Mouse (Mus musculus) heart, embryonic 13.5 days (tissue): Measurements from ENCODE around the gene Adgrl3. TPM values are rescaled to one million over a fixed set of nuclear protein-coding genes. Genes with fewer than 3 reads are reported as not detected.

ENCODE experiments used
- ATAC-seq: fragments of 200-750 bp; cut with Nextera tagmentation; 2 replicates; pipeline ENCODE4 v1.8.0; 2017; ENCODE audit warnings: moderate TSS enrichment; ENCODE audit not compliant: insufficient number of reproducible peaks, low FRiP score, low TSS enrichment; ENCODE audit errors: extremely low read depth
- H3K27ac ChIP-seq: fragments of 300-500 bp; sonication (generic); replicated peaks from 2 replicates; pipeline ENCODE4 v1.5.1; 2015; ENCODE audit warnings: moderate library complexity, mild to moderate bottlenecking, inconsistent platforms
- H3K27me3 ChIP-seq: fragments of 300-500 bp; sonication (generic); replicated peaks from 2 replicates; pipeline ENCODE4 v1.6.1; 2015; ENCODE audit warnings: mild to moderate bottlenecking, inconsistent platforms
- H3K36me3 ChIP-seq: fragments of 300-500 bp; sonication (generic); 2 replicates; pipeline ENCODE4 v1.6.1; 2015; ENCODE audit warnings: mild to moderate bottlenecking, inconsistent platforms
- H3K4me1 ChIP-seq: fragments of 300-500 bp; sonication (generic); 2 replicates; pipeline ENCODE4 v1.6.1; 2015; ENCODE audit warnings: inconsistent platforms
- H3K4me2 ChIP-seq: fragments of 300-500 bp; sonication (generic); 2 replicates; pipeline ENCODE4 v1.6.1; 2015; ENCODE audit warnings: inconsistent platforms, mild to moderate bottlenecking, moderate library complexity
- H3K4me3 ChIP-seq: fragments of 300-500 bp; sonication (generic); 2 replicates; pipeline ENCODE4 v1.5.1; 2015; ENCODE audit warnings: moderate library complexity, mild to moderate bottlenecking, inconsistent platforms
- H3K9ac ChIP-seq: fragments of 300-500 bp; sonication (generic); 2 replicates; pipeline ENCODE4 v1.6.1; 2015; ENCODE audit warnings: inconsistent platforms, mild to moderate bottlenecking, moderate library complexity
- H3K9me3 ChIP-seq: fragments of 300-500 bp; sonication (generic); 2 replicates; pipeline ENCODE4 v1.6.1; 2016; ENCODE audit warnings: inconsistent platforms
- WGBS: fragments of 180-500 bp; shearing (Covaris S2); methylation state at CpG from one replicate; pipeline ENCODE4 v1.1.7; 2015; ENCODE audit warnings: mixed read lengths; 5-methylcytosine and 5-hydroxymethylcytosine counted together
- microRNA-seq: library from miRNA; unstranded; fragments of <30 nt; microRNA quantifications from one replicate; pipeline ENCODE4, GENCODE M21; 2016
- polyA plus RNA-seq: library from polyadenylated mRNA; unstranded; fragments of >200 nt; fragmentation: Nextera tagmentation; extraction: Ambion mirVana; gene quantifications from 2 replicates; pipeline ENCODE4 v1.2.1, GENCODE M21; 2015

Gene Adgrl3
- polyA plus RNA-seq, 1 experiment from 2014 or later: 6.8 TPM

- Histone ChIP-seq H3K4me2 (no peak overlapping the region), H3K27ac (no peak overlapping the region), H3K27me3 (no peaks in the 10 kb centered on the region), H3K4me1 (no peaks in the 10 kb centered on the region), H3K9me3 (no peaks in the 10 kb centered on the region), H3K9ac (no peak overlapping the region), H3K36me3 (no peaks in the 10 kb centered on the region), H3K4me3 (no peak overlapping the region)
- 84% methylated on average over 6 of the region's 6 CpGs for WGBS
- no peak for ATAC-seq
Observed at GRCm38 (mm10) chr5:81870336-81870735, 850.4 kb downstream of the Adgrl3 start.

Small RNA genes lying within 50 kb of the gene (microRNA-seq; reads per million reads assigned to microRNA genes)
- gene Gm22048: not detected
